Comparison of ENCODE assay signal across 33 mouse cellular contexts in genomic region chr8:88129397-88129796, GRCm38 (mm10).
"Had no signal": no experiment of that assay in that cellular context is flagged by ENCODE, and none has a peak within 500 bp of the region (broad histone marks: within the 10 kb centered on the region; RNA-seq: fewer than 3 reads in every experiment).

No protein-coding gene starts in this region.

- H3K27ac ChIP-seq: heart, embryonic 10.5 days; heart, embryonic 13.5 days; heart, embryonic 15.5 days; hindbrain, embryonic 10.5 days; hindbrain, embryonic 12.5 days; hindbrain, embryonic 13.5 days; hindbrain, embryonic 15.5 days; hindbrain, postnatal 0 days; intestine, embryonic 15.5 days; kidney, embryonic 15.5 days; kidney, postnatal 0 days; layer of hippocampus, adult 2 months had no signal

- H3K4me2 ChIP-seq: heart, embryonic 11.5 days; heart, embryonic 12.5 days; heart, embryonic 13.5 days; heart, embryonic 15.5 days; hindbrain, embryonic 12.5 days; hindbrain, embryonic 13.5 days; hindbrain, embryonic 15.5 days; intestine, embryonic 15.5 days; kidney, embryonic 15.5 days had no signal

- H3K9ac ChIP-seq: heart, embryonic 12.5 days; heart, embryonic 13.5 days; heart, embryonic 15.5 days; hindbrain, embryonic 12.5 days; hindbrain, embryonic 13.5 days; hindbrain, embryonic 15.5 days; intestine, embryonic 15.5 days; kidney, embryonic 15.5 days had no signal

- H3K4me1 ChIP-seq: heart, embryonic 10.5 days; heart, embryonic 12.5 days; heart, embryonic 13.5 days; heart, embryonic 15.5 days; hindbrain, embryonic 10.5 days; hindbrain, embryonic 12.5 days; hindbrain, embryonic 13.5 days; hindbrain, embryonic 15.5 days; intestine, embryonic 15.5 days had no signal

- H3K27me3 ChIP-seq: heart, embryonic 12.5 days; heart, embryonic 13.5 days; heart, embryonic 15.5 days; hindbrain, embryonic 12.5 days; hindbrain, embryonic 13.5 days; hindbrain, embryonic 15.5 days; intestine, embryonic 15.5 days; kidney, embryonic 15.5 days had no signal

- DNase-seq: heart, postnatal 10 days; heart, postnatal 14 days; heart, postnatal 36 days; heart, postnatal 4 days; kidney, adult 11 months; kidney, adult 18-20 months; kidney, adult 2 months; kidney, adult 8-10 months; kidney, adult 9 months; kidney, postnatal 10 days; kidney, postnatal 14 days; kidney, postnatal 25 days; kidney, postnatal 36 days; kidney, postnatal 4 days; layer of hippocampus, adult 9-11 months had no signal

- ATAC-seq: hindbrain, embryonic 16.5 days; hindbrain, postnatal 0 days; inflammation-experienced regulatory T-cells, adult 6 months; intestine, embryonic 15.5 days; intestine, embryonic 16.5 days; intestine, postnatal 0 days had no signal

- H3K4me3 ChIP-seq: heart, embryonic 10.5 days; heart, embryonic 12.5 days; heart, embryonic 13.5 days; heart, embryonic 15.5 days; hindbrain, embryonic 10.5 days; hindbrain, embryonic 12.5 days; hindbrain, embryonic 13.5 days; hindbrain, embryonic 15.5 days; intestine, embryonic 15.5 days; kidney, embryonic 15.5 days; layer of hippocampus, adult 2 months had no signal

- H3K9me3 ChIP-seq: heart, embryonic 10.5 days; heart, embryonic 12.5 days; heart, embryonic 13.5 days; heart, embryonic 15.5 days; hindbrain, embryonic 10.5 days; hindbrain, embryonic 12.5 days; hindbrain, embryonic 13.5 days; hindbrain, embryonic 15.5 days; intestine, embryonic 15.5 days; kidney, embryonic 15.5 days had no signal
